Mouse (Mus musculus) liver, embryonic 12.5 days (tissue): ENCODE results near the gene Gpld1. TPM values are rescaled to one million over a fixed set of nuclear protein-coding genes. Genes with fewer than 3 reads are reported as not detected.

Source experiments
- ATAC-seq: fragments of 200-750 bp; cut with Nextera tagmentation; 2 replicates; pipeline ENCODE4 v1.8.0; 2017; ENCODE audit warnings: moderate number of reproducible peaks, mild to moderate bottlenecking, moderate library complexity
- H3K27ac ChIP-seq: fragments of 300-500 bp; sonication (generic); 2 replicates; pipeline ENCODE4 v1.5.1; 2016; ENCODE audit warnings: mild to moderate bottlenecking
- H3K27me3 ChIP-seq: fragments of 300-500 bp; sonication (generic); replicated peaks from 2 replicates; pipeline ENCODE4 v1.6.1; 2016; ENCODE audit warnings: mild to moderate bottlenecking, moderate library complexity
- H3K36me3 ChIP-seq: fragments of 300-500 bp; sonication (generic); 2 replicates; pipeline ENCODE4 v1.6.1; 2016; ENCODE audit warnings: mild to moderate bottlenecking, moderate library complexity
- H3K4me1 ChIP-seq: fragments of 300-500 bp; sonication (generic); 2 replicates; pipeline ENCODE4 v1.6.1; 2016
- H3K4me2 ChIP-seq: fragments of 300-500 bp; sonication (generic); 2 replicates; pipeline ENCODE4 v1.6.1; 2016; ENCODE audit warnings: mild to moderate bottlenecking, moderate library complexity
- H3K4me3 ChIP-seq: fragments of 300-500 bp; sonication (generic); 2 replicates; pipeline ENCODE4 v1.5.1; 2016; ENCODE audit warnings: mild to moderate bottlenecking, moderate library complexity
- H3K9ac ChIP-seq: fragments of 300-500 bp; sonication (generic); 2 replicates; pipeline ENCODE4 v1.6.1; 2016; ENCODE audit warnings: mild to moderate bottlenecking, moderate library complexity
- H3K9me3 ChIP-seq: fragments of 300-500 bp; sonication (generic); replicated peaks from 2 replicates; pipeline ENCODE4 v1.6.1; 2016; ENCODE audit warnings: mild to moderate bottlenecking, moderate library complexity
- WGBS: fragments of 180-500 bp; shearing (Covaris S2); methylation state at CpG from one replicate; pipeline ENCODE4 v1.1.7; 2016; ENCODE audit not compliant: insufficient replicate concordance; 5-methylcytosine and 5-hydroxymethylcytosine counted together
- polyA plus RNA-seq: library from polyadenylated mRNA; unstranded; fragments of >200 nt; fragmentation: Nextera tagmentation; extraction: Ambion mirVana; gene quantifications from 2 replicates; pipeline ENCODE4 v1.2.1, GENCODE M21; 2016

The Gpld1 gene
- polyA plus RNA-seq, 1 experiment from 2014 or later = 1.8 TPM

DNA sequence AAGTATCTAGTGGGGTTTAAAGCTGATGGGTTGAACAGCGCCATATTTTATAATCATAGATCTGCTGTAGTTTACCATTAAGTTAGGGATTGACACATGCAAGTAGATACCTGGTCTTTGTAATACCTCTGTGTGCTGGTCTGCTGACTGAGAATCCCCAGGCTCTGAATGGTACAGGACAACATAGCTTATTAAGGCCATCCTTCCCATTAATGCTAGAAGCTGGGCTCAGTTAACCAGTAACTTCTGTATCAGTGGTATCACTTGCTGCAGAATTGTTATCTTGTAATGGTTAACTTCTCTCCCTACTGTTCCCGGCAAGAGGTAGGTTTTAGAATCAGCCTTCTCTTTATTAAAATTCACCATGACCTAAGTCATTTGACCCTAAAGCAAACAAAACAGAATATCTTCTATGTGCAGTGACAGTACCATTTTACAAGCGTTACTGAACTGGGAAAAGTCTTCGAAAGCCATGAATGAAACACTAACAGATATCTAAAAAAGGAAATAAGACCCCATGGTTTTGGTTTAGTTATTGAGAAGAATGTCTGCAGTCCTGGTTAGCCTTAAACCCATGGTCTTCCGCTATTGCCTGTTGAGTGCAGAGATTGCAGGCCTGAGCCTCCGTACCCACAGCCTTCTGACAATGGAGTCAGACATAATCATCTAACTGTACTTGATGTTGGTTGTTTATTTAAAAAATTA lies 83.6 kb downstream of the Gpld1 start:
- no peak for ATAC-seq
- H3K4me1 ChIP-seq = 0 out of 2 replicates have a peak, but pooled peaks cover 9% of the 10 kb centered on the region
- H3K4me3 ChIP-seq = no peak overlapping the region
- H3K36me3 ChIP-seq = no peaks in the 10 kb centered on the region
- 0 out of 2 replicates have a peak overlapping the region, but pooled peaks have one; percentile 32 for H3K27ac ChIP-seq
- no peaks in the 10 kb centered on the region for H3K9me3 ChIP-seq
- H3K4me2 ChIP-seq = no peak overlapping the region
- WGBS = 71% methylated on average over 6 of the region's 6 CpGs
- no peaks in the 10 kb centered on the region for H3K27me3 ChIP-seq
- H3K9ac ChIP-seq = no peak overlapping the region

DNA sequence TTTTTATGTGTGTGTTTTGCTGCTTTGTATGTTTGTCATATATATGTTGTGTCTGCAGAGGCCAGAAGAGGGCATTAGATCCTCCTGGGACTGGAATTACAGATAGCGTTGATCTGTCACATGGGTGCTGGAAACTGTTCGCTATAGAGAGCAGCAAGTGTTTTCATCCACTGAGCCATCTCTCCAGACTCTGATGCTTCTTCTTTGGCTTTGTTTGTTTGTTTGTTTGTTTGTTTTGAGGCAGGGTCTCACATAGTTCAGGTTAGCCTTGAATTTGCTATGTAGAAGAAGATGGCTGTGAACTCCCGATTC lies 84.1 kb downstream of the Gpld1 start:
- 0 out of 2 replicates have a peak, but pooled peaks cover 9% of the 10 kb centered on the region for H3K4me1 ChIP-seq
- H3K27ac ChIP-seq = 0 out of 2 replicates have a peak overlapping the region, but pooled peaks have one; percentile 32
- H3K9ac ChIP-seq = no peak overlapping the region
- H3K4me3 ChIP-seq = no peak overlapping the region
- WGBS = 70% methylated on average over 3 of the region's 3 CpGs
- H3K4me2 ChIP-seq = no peak overlapping the region
- H3K36me3 ChIP-seq = no peaks in the 10 kb centered on the region
- H3K9me3 ChIP-seq = no peaks in the 10 kb centered on the region
- H3K27me3 ChIP-seq = no peaks in the 10 kb centered on the region
- no peak for ATAC-seq

DNA sequence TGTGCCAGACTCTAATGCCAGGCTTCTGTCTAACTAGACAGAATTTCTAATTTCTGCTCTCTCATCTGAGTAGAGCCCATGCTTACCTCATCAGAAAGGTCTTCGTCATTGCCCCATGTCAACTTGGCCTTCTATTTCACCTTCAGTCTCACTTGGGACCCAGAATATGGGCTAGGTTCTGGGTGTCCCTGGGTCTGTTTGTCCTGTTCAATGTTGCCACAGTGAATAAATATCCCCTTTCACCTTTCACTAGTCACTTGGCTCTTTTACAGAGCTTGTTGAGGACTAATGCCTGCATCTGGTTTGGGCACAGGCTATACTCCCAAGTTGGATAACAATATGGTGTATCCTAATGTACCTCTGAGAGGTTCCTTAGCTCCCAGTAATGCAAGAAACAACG lies 96.5 kb downstream of the Gpld1 start:
- no peaks in the 10 kb centered on the region for H3K4me1 ChIP-seq
- H3K27me3 ChIP-seq = no peaks in the 10 kb centered on the region
- no peaks in the 10 kb centered on the region for H3K9me3 ChIP-seq
- WGBS = 59% methylated on average over 2 of the region's 2 CpGs
- H3K4me3 ChIP-seq = no peak overlapping the region
- H3K36me3 ChIP-seq = no peaks in the 10 kb centered on the region
- H3K9ac ChIP-seq = no peak overlapping the region
- H3K4me2 ChIP-seq = no peak overlapping the region
- no peak for ATAC-seq
- no peak overlapping the region for H3K27ac ChIP-seq

Other genes with a start within 250 kb of the Gpld1 start
- gene Armh2, start 201.9 kb upstream of the Gpld1 start, polyA plus RNA-seq = 0.14 TPM in 1 of 2 replicates, not detected in the other
- 153 and 154 TPM in 2 replicates for gene Gmnn, start 181.2 kb upstream of the Gpld1 start, polyA plus RNA-seq
- 10.1 and 10.8 TPM in 2 replicates for gene BC005537, start 141.5 kb upstream of the Gpld1 start, polyA plus RNA-seq
- gene Acot13, start 111.6 kb upstream of the Gpld1 start, polyA plus RNA-seq = 61.2 and 66.4 TPM in 2 replicates
- gene Tdp2, start 111.5 kb upstream of the Gpld1 start, polyA plus RNA-seq = 39.9 and 40.5 TPM in 2 replicates
- gene D130043K22Rik, start 98.0 kb upstream of the Gpld1 start, polyA plus RNA-seq = 0.11 and 0.18 TPM in 2 replicates
- 3.0 and 3.4 TPM in 2 replicates for gene Aldh5a1, start 5.5 kb upstream of the Gpld1 start, polyA plus RNA-seq
- gene Mrs2, start 77.2 kb downstream of the Gpld1 start, polyA plus RNA-seq = 18.3 and 18.7 TPM in 2 replicates
- gene Dcdc2a, start 112.9 kb downstream of the Gpld1 start, polyA plus RNA-seq = 0.13 and 0.15 TPM in 2 replicates